Mouse (Mus musculus): ENCODE results near the gene Cep63. TPM values are rescaled to one million over a fixed set of nuclear protein-coding genes. Genes with fewer than 3 reads are reported as not detected.

Cep63 gene
- polyA plus RNA-seq, 1 experiment from 2014 or later = 15.5 TPM

DNA sequence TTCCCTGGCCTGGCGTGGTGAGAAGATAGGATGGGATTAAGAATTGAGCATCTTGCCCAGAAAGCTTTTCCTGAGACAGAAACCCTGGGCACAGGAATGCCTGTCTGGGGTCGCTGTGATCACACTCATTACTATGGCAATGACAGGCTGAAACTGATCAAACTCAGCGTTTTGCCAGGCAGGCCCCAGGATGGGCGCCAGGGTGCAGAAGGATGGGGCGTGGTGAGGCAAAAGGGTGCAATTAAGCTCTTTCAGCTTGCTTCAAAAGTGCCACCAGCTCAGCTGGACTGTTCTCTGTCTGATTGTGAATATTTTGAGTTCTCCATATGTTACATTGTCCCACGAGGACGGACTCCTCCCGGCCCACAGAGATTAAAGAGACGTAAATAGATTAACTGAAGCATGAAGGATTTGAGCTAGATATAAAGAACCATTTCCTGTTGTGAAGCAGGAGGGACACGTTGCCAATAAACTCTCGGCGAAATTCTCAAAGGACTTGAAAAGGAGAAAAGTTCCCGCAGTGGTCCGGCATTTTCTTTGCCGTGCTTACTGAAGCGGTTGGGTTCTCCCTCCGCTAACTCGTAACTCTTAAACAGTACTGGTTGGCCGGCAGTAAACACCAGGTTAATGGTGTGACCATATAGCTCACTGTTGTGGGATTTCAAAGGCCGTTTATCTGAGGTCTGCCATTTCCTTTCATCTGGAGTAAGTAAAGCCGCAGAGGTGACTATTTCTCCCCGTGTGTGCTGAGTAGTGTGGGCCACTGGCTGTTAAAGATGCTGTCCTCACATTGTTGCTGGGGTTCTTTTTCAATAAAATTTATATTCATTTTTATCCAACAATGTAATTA is 80.7 kb downstream of the Cep63 start:
- peaks cover 3% of the 10 kb centered on the region; the same call in 1 of the 2 replicates for H3K4me1 ChIP-seq (ENCODE audit: insufficient read depth)
- H3K9me3 ChIP-seq (ENCODE audit: low read length) = no peaks in the 10 kb centered on the region
- H3K4me3 ChIP-seq (ENCODE audit: low read depth, low read length) = no peak overlapping the region
- TF ChIP-seq EP300 (IDR thresholded peaks at IDR 0.05; ENCODE audit: low read depth) = no peak
- no peak for TF ChIP-seq CTCF (IDR thresholded peaks at IDR 0.05; ENCODE audit: low read depth)
- ATAC-seq = no peak
- 25% methylated on average over 22 of the region's 22 CpGs for WGBS (ENCODE audit: insufficient replicate concordance)
- DNase-seq = no peak
- no peak overlapping the region for H3K4me2 ChIP-seq (ENCODE audit: low read depth, low read length)
- H3K27ac ChIP-seq (ENCODE audit: low read depth) = no peak overlapping the region
- peaks cover 39% of the 10 kb centered on the region for H3K27me3 ChIP-seq (ENCODE audit: insufficient read depth, low read length)
- no peak overlapping the region for H3K9ac ChIP-seq (replicated peaks)
- no peaks in the 10 kb centered on the region for H3K36me3 ChIP-seq (replicated peaks; ENCODE audit: insufficient read depth, low read length)

DNA sequence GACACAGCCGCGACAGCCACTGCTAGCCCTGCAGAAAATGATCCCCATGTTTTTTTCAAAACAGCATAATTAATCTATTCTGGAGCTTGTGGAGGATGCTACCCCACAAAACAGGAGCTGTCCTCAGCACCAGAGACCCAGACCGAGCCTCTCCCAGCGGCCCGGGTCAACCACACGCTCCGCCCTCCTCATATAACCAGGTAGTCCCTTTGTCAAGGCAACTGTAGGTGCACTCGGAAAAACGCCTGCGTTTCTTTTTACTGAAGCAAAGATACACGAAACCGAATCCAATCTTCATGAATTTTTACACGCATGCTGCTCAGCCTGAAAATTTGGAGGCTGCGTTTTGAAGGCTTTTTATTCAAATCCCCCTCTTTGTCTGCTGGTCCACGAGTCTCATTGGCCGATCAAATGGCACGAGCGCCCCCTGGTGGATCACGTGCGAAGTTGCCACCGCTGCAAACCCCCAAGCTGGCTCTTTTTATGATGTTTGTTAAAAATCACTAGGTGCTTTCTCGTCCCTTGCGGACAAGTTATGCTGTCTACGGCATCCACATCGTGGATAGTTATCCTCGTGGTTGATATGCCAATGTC is 81.5 kb downstream of the Cep63 start:
- DNase-seq = peak; percentile 87
- H3K36me3 ChIP-seq (replicated peaks; ENCODE audit: insufficient read depth, low read length) = no peaks in the 10 kb centered on the region
- H3K4me2 ChIP-seq (ENCODE audit: low read depth, low read length) = peak overlapping the region; percentile 60
- no peak overlapping the region for H3K9ac ChIP-seq (replicated peaks)
- H3K27ac ChIP-seq (ENCODE audit: low read depth) = no peak overlapping the region
- H3K4me3 ChIP-seq (ENCODE audit: low read depth, low read length) = no peak overlapping the region
- H3K4me1 ChIP-seq (ENCODE audit: insufficient read depth) = peaks cover 3% of the 10 kb centered on the region; the same call in 1 of the 2 replicates
- peaks cover 39% of the 10 kb centered on the region for H3K27me3 ChIP-seq (ENCODE audit: insufficient read depth, low read length)
- ATAC-seq = no peak
- no peaks in the 10 kb centered on the region for H3K9me3 ChIP-seq (ENCODE audit: low read length)
- no peak for TF ChIP-seq EP300 (IDR thresholded peaks at IDR 0.05; ENCODE audit: low read depth)
- TF ChIP-seq CTCF (IDR thresholded peaks at IDR 0.05; ENCODE audit: low read depth) = peak; percentile 88
- WGBS (ENCODE audit: insufficient replicate concordance) = 2% methylated on average over 26 of the region's 26 CpGs

GRCm38 (mm10) chr9:102544116-102544772 is 82.1 kb downstream of the Cep63 start:
- TF ChIP-seq EP300 (IDR thresholded peaks at IDR 0.05; ENCODE audit: low read depth) (no peak), CTCF (IDR thresholded peaks at IDR 0.05; ENCODE audit: low read depth) (no peak)
- 26% methylated on average over 11 of the region's 11 CpGs for WGBS (ENCODE audit: insufficient replicate concordance)
- Histone ChIP-seq H3K4me3 (ENCODE audit: low read depth, low read length) (no peak overlapping the region), H3K4me2 (ENCODE audit: low read depth, low read length) (no peak overlapping the region), H3K9ac (replicated peaks) (no peak overlapping the region), H3K27ac (ENCODE audit: low read depth) (no peak overlapping the region), H3K36me3 (replicated peaks; ENCODE audit: insufficient read depth, low read length) (no peaks in the 10 kb centered on the region), H3K9me3 (ENCODE audit: low read length) (no peaks in the 10 kb centered on the region), H3K27me3 (ENCODE audit: insufficient read depth, low read length) (peaks cover 38% of the 10 kb centered on the region), H3K4me1 (ENCODE audit: insufficient read depth) (peaks cover 3% of the 10 kb centered on the region; the same call in 1 of the 2 replicates)
- ATAC-seq = no peak
- no peak for DNase-seq

GRCm38 (mm10) chr9:102543761-102544115 is 82.6 kb downstream of the Cep63 start:
- ATAC-seq (no peak), DNase-seq (no peak)
- H3K4me3 ChIP-seq (ENCODE audit: low read depth, low read length) = no peak overlapping the region
- H3K36me3 ChIP-seq (replicated peaks; ENCODE audit: insufficient read depth, low read length) = no peaks in the 10 kb centered on the region
- no peaks in the 10 kb centered on the region for H3K9me3 ChIP-seq (ENCODE audit: low read length)
- no peak overlapping the region for H3K9ac ChIP-seq (replicated peaks)
- H3K4me1 ChIP-seq (ENCODE audit: insufficient read depth) = peaks cover 3% of the 10 kb centered on the region; the same call in 1 of the 2 replicates
- no peak for TF ChIP-seq CTCF (IDR thresholded peaks at IDR 0.05; ENCODE audit: low read depth)
- no peak for TF ChIP-seq EP300 (IDR thresholded peaks at IDR 0.05; ENCODE audit: low read depth)
- no peak overlapping the region for H3K27ac ChIP-seq (ENCODE audit: low read depth)
- peaks cover 35% of the 10 kb centered on the region for H3K27me3 ChIP-seq (ENCODE audit: insufficient read depth, low read length)
- H3K4me2 ChIP-seq (ENCODE audit: low read depth, low read length) = no peak overlapping the region
- 57% methylated on average over 2 of the region's 2 CpGs for WGBS (ENCODE audit: insufficient replicate concordance)

DNA sequence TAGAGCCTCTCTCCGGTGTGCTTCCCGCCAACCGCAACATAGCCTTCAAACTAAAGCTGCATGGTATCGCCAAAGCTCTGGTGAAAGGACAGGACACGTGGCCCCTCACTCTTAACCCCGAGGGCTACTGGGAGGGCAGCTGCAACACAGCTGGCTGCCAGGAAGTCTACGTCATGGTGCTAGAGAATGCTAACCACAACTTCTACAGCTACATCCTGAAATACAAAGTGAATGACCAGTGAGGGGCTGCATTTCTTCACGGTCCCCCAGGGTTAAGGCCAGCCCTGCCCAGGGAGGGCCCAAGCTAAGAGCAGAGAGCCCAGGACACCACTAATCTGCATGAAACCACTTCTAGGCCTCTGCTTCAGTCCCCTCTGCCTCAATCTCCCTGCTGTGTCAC is 83.8 kb downstream of the Cep63 start:
- no peak for ATAC-seq
- Histone ChIP-seq H3K9me3 (ENCODE audit: low read length) (no peaks in the 10 kb centered on the region), H3K36me3 (replicated peaks; ENCODE audit: insufficient read depth, low read length) (no peaks in the 10 kb centered on the region), H3K4me1 (ENCODE audit: insufficient read depth) (peaks cover 3% of the 10 kb centered on the region; the same call in 1 of the 2 replicates), H3K9ac (replicated peaks) (no peak overlapping the region), H3K4me3 (ENCODE audit: low read depth, low read length) (no peak overlapping the region), H3K4me2 (ENCODE audit: low read depth, low read length) (no peak overlapping the region), H3K27me3 (ENCODE audit: insufficient read depth, low read length) (peaks cover 35% of the 10 kb centered on the region), H3K27ac (ENCODE audit: low read depth) (no peak overlapping the region)
- no peak for TF ChIP-seq EP300 (IDR thresholded peaks at IDR 0.05; ENCODE audit: low read depth)
- TF ChIP-seq CTCF (IDR thresholded peaks at IDR 0.05; ENCODE audit: low read depth) = no peak
- no peak for DNase-seq
- 31% methylated on average over 8 of the region's 8 CpGs for WGBS (ENCODE audit: insufficient replicate concordance)

DNA sequence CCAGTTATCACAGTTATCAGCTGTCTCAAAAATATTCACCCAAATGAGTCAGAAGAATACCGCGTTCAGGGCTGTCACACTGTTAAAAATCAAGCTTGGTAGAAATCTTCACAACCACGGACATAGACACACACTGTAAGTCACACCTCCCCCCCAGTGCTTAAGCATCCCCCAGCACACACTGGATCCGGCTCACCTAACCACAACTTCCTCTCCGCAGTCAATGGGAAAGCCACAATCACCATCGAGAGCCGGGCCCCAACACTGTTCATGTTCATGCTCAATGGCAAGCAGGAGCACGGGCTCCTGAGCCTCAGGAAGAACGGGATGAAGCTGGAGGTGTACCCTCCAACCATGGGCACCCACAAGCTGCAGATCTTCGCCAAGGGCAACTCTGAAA is 84.7 kb downstream of the Cep63 start:
- no peak for TF ChIP-seq CTCF (IDR thresholded peaks at IDR 0.05; ENCODE audit: low read depth)
- no peak for TF ChIP-seq EP300 (IDR thresholded peaks at IDR 0.05; ENCODE audit: low read depth)
- 27% methylated on average over 10 of the region's 10 CpGs for WGBS (ENCODE audit: insufficient replicate concordance)
- H3K9me3 ChIP-seq (ENCODE audit: low read length) = no peaks in the 10 kb centered on the region
- H3K27ac ChIP-seq (ENCODE audit: low read depth) = no peak overlapping the region
- H3K36me3 ChIP-seq (replicated peaks; ENCODE audit: insufficient read depth, low read length) = no peaks in the 10 kb centered on the region
- H3K4me2 ChIP-seq (ENCODE audit: low read depth, low read length) = no peak overlapping the region
- ATAC-seq (no peak), DNase-seq (no peak)
- peaks cover 30% of the 10 kb centered on the region for H3K27me3 ChIP-seq (ENCODE audit: insufficient read depth, low read length)
- no peak overlapping the region for H3K9ac ChIP-seq (replicated peaks)
- peaks cover 3% of the 10 kb centered on the region; the same call in 1 of the 2 replicates for H3K4me1 ChIP-seq (ENCODE audit: insufficient read depth)
- no peak overlapping the region for H3K4me3 ChIP-seq (ENCODE audit: low read depth, low read length)

Measured in liver, postnatal 0 days (tissue).